Mouse (Mus musculus) bone marrow, adult 2 months (tissue): ENCODE data around the gene Cisd3.

Experiments
- CTCF ChIP-seq: fragments of 200-500 bp; IDR thresholded peaks from 2 replicates; pipeline ENCODE4 v1.5.1; 2011; ENCODE audit warnings: low read length, control low read depth; ENCODE audit not compliant: control insufficient read depth, insufficient read depth
- POLR2A ChIP-seq: fragments of 200-500 bp; IDR thresholded peaks from 2 replicates; pipeline ENCODE4 v1.6.1; 2011; ENCODE audit warnings: low read depth, mild to moderate bottlenecking, control low read depth, low read length, borderline replicate concordance; ENCODE audit not compliant: control insufficient read depth

GRCm38 (mm10) chr11:97714356-97714755 is 28.7 kb downstream of the Cisd3 start:
- TF ChIP-seq CTCF (no peak), POLR2A (no peak)
